Mouse (Mus musculus): ENCODE results near the gene Sf3b4.

- TF ChIP-seq CTCF (IDR thresholded peaks at IDR 0.05; ENCODE audit: low read depth) (no peak), EP300 (IDR thresholded peaks at IDR 0.05; ENCODE audit: low read depth) (no peak)
Measured at GRCm38 (mm10) chr3:96160803-96161516, 11.2 kb upstream of the Sf3b4 start.
